Mouse (Mus musculus) stomach, postnatal 0 days (tissue): Measurements from ENCODE around the gene Ice1. TPM values are rescaled to one million over a fixed set of nuclear protein-coding genes. Genes with fewer than 3 reads are reported as not detected.
A peak's percentile ranks its signal among the peaks of the same experiment; 100 is the strongest.

ENCODE experiments used
- ATAC-seq: fragments of 200-750 bp; cut with Nextera tagmentation; 2 replicates; pipeline ENCODE4 v1.8.0; 2017; ENCODE audit not compliant: low FRiP score, low TSS enrichment
- DNase-seq: peaks from one replicate; pipeline ENCODE4 v3.0.0-alpha.2; 2016; ENCODE audit warnings: low spot score
- H3K27ac ChIP-seq: fragments of 300-500 bp; sonication (generic); replicated peaks from 2 replicates; pipeline ENCODE4 v1.5.1; 2014; ENCODE audit warnings: mild to moderate bottlenecking, control low read depth
- H3K27me3 ChIP-seq: fragments of 300-500 bp; sonication (generic); 2 replicates; pipeline ENCODE4 v1.6.1; 2014; ENCODE audit warnings: low read length; ENCODE audit not compliant: control insufficient read depth, insufficient read depth
- H3K36me3 ChIP-seq: fragments of 300-500 bp; sonication (generic); 2 replicates; pipeline ENCODE4 v1.6.1; 2014; ENCODE audit warnings: low read length, mixed read lengths; ENCODE audit not compliant: control insufficient read depth, insufficient read depth
- H3K4me1 ChIP-seq: fragments of 300-500 bp; sonication (generic); replicated peaks from 2 replicates; pipeline ENCODE4 v1.6.1; 2014; ENCODE audit warnings: antibody characterized with exemption; ENCODE audit not compliant: control insufficient read depth, insufficient read depth
- H3K4me2 ChIP-seq: fragments of 300-500 bp; sonication (generic); replicated peaks from 2 replicates; pipeline ENCODE4 v1.6.1; 2014; ENCODE audit warnings: low read depth, mild to moderate bottlenecking, control low read depth, moderate library complexity
- H3K4me3 ChIP-seq: fragments of 300-500 bp; sonication (generic); 2 replicates; pipeline ENCODE4 v1.5.1; 2014; ENCODE audit warnings: low read depth, low read length, control low read depth
- H3K9ac ChIP-seq: fragments of 300-500 bp; sonication (generic); 2 replicates; pipeline ENCODE4 v1.6.1; 2014; ENCODE audit warnings: mild to moderate bottlenecking, low read length, control low read depth, mixed read lengths
- H3K9me3 ChIP-seq: fragments of 300-500 bp; sonication (generic); 2 replicates; pipeline ENCODE4 v1.6.1; 2016; ENCODE audit warnings: low read length; ENCODE audit not compliant: control insufficient read depth
- CTCF ChIP-seq: IDR thresholded peaks from 2 replicates; pipeline ENCODE4 v1.5.1; 2016; ENCODE audit warnings: antibody characterized with exemption, low read depth, mild to moderate bottlenecking, moderate library complexity
- EP300 ChIP-seq: optimal IDR thresholded peaks from 2 replicates; pipeline ENCODE3; 2016; ENCODE audit warnings: antibody characterized with exemption
- WGBS: fragments of 180-500 bp; shearing (Covaris S2); extraction: QIAGEN DNeasy Blood & Tissue Kit; methylation state at CpG from one replicate; pipeline ENCODE4 v1.1.7; 2014; 5-methylcytosine and 5-hydroxymethylcytosine counted together
- polyA plus RNA-seq: library from polyadenylated mRNA; unstranded; fragments of >200 nt; fragmentation: Nextera tagmentation; extraction: Ambion mirVana; gene quantifications from 2 replicates; pipeline ENCODE4 v1.2.1, GENCODE M21; 2015

The Ice1 gene
- polyA plus RNA-seq, 1 experiment from 2014 or later: 6.0 TPM

GRCm38 (mm10) chr13:70635591-70635990, 1.8 kb downstream of the Ice1 start:
- H3K9ac ChIP-seq: no peak overlapping the region

GRCm38 (mm10) chr13:70626416-70626815, 11.0 kb downstream of the Ice1 start:
- no peaks in the 10 kb centered on the region for H3K27me3 ChIP-seq
- no peak overlapping the region for H3K27ac ChIP-seq
- DNase-seq (no peak), ATAC-seq (no peak)
- no peak for TF ChIP-seq CTCF
- TF ChIP-seq EP300: no peak
- H3K4me1 ChIP-seq: no peaks in the 10 kb centered on the region
- no peak overlapping the region for H3K4me2 ChIP-seq
- H3K9ac ChIP-seq: no peak overlapping the region
- H3K4me3 ChIP-seq: no peak overlapping the region
- 81% methylated on average over 4 of the region's 4 CpGs for WGBS
- H3K9me3 ChIP-seq: no peaks in the 10 kb centered on the region
- H3K36me3 ChIP-seq: no peaks in the 10 kb centered on the region

More at GRCm38 (mm10) chr13:70635591-70635990, 1.8 kb downstream of the Ice1 start:
- H3K27ac ChIP-seq: no peak overlapping the region
- no peaks in the 10 kb centered on the region for H3K27me3 ChIP-seq
- H3K4me1 ChIP-seq: no peaks in the 10 kb centered on the region
- TF ChIP-seq EP300 (no peak), CTCF (no peak)
- WGBS: 54% methylated on average over 2 of the region's 2 CpGs
- H3K36me3 ChIP-seq: no peaks in the 10 kb centered on the region
- no peak overlapping the region for H3K4me3 ChIP-seq
- no peak overlapping the region for H3K4me2 ChIP-seq
- ATAC-seq (no peak), DNase-seq (no peak)
- no peaks in the 10 kb centered on the region for H3K9me3 ChIP-seq

- Histone ChIP-seq H3K4me3 (no peak overlapping the region), H3K36me3 (no peaks in the 10 kb centered on the region), H3K4me2 (no peak overlapping the region), H3K27ac (no peak overlapping the region), H3K27me3 (no peaks in the 10 kb centered on the region), H3K9ac (no peak overlapping the region), H3K4me1 (no peaks in the 10 kb centered on the region), H3K9me3 (no peaks in the 10 kb centered on the region)
- no peak for ATAC-seq
- TF ChIP-seq EP300 (no peak), CTCF (no peak)
- WGBS: 71% methylated on average over 1 of the region's 1 CpGs
- DNase-seq: no peak
Observed at GRCm38 (mm10) chr13:70625665-70626064, 11.8 kb downstream of the Ice1 start.

- WGBS: 89% methylated on average over 4 of the region's 4 CpGs
- Histone ChIP-seq H3K36me3 (peaks cover 5% of the 10 kb centered on the region; the same call in 1 of the 2 replicates), H3K4me1 (no peaks in the 10 kb centered on the region), H3K4me2 (no peak overlapping the region), H3K9me3 (no peaks in the 10 kb centered on the region), H3K27me3 (no peaks in the 10 kb centered on the region), H3K9ac (no peak overlapping the region), H3K27ac (no peak overlapping the region), H3K4me3 (no peak overlapping the region)
- ATAC-seq (no peak), DNase-seq (no peak)
- TF ChIP-seq CTCF: no peak
- no peak for TF ChIP-seq EP300
Observed at GRCm38 (mm10) chr13:70624445-70624844, 13.0 kb downstream of the Ice1 start.

DNA sequence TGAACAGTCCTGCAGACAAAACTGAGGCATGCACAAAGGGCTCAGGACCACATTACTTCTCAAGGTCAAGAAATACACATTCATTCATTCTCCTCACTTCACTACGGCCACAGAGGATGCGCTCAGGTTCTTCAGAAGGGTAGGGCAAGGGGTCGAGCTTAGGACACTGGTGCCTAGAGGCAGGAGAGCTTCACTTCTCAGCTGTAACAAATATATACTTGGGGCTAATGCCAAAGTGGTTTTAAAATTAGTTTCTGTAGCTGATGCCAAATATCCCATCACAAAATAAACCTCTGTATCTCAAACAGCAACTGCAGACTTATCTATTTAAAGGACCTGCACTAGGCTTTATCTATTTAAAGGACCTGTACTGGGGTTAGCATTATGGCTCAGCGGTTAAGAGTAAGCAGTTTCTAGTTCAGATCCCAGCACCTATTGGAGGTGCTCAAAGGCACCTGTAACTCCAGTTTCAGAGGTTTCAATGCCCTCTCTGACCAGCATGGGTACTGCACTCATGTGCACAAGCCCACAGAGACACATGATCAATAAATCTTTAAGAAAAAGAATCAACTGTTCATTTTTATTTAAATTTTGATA, 14.9 kb downstream of the Ice1 start:
- DNase-seq (no peak), ATAC-seq (no peak)
- H3K36me3 ChIP-seq: peaks cover 9% of the 10 kb centered on the region
- H3K27me3 ChIP-seq: no peaks in the 10 kb centered on the region
- H3K9ac ChIP-seq: no peak overlapping the region
- 95% methylated on average over 4 of the region's 4 CpGs for WGBS
- H3K9me3 ChIP-seq: no peaks in the 10 kb centered on the region
- no peak overlapping the region for H3K27ac ChIP-seq
- no peak overlapping the region for H3K4me2 ChIP-seq
- no peak for TF ChIP-seq CTCF
- no peak for TF ChIP-seq EP300
- H3K4me3 ChIP-seq: no peak overlapping the region
- no peaks in the 10 kb centered on the region for H3K4me1 ChIP-seq

DNA sequence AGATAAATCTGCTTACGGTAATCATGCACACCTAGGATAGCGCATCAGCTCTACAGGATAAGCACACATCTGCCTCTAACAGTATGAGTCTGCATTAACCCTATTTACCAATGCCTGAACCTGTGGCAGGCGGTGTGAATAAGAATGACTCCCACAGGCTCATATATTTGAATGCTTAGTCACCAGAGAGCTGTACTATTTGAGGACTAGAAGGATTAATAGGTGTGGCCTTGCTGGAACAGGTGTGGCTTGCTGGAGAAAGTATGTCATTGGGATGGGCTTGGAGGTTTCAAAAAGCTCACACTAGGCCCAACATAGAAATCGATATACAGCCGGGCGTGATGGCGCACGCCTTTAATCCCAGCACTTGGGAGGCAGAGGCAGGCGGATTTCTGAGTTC, 15.9 kb downstream of the Ice1 start:
- Histone ChIP-seq H3K27me3 (no peaks in the 10 kb centered on the region), H3K4me1 (no peaks in the 10 kb centered on the region), H3K27ac (no peak overlapping the region), H3K36me3 (peaks cover 9% of the 10 kb centered on the region), H3K4me3 (no peak overlapping the region), H3K9me3 (no peaks in the 10 kb centered on the region), H3K4me2 (no peak overlapping the region), H3K9ac (no peak overlapping the region)
- ATAC-seq (peak; percentile 78), DNase-seq (no peak)
- 86% methylated on average over 9 of the region's 9 CpGs for WGBS
- TF ChIP-seq CTCF: no peak
- no peak for TF ChIP-seq EP300
